Mouse (Mus musculus) G1E (cell line): ENCODE measurements around the gene Angpt4.

Source experiments
- CTCF ChIP-seq: IDR thresholded peaks from 2 replicates; pipeline ENCODE4 v1.5.1; 2012; ENCODE audit warnings: low read depth, low read length, inconsistent platforms, mixed read lengths
- GATA2 ChIP-seq: IDR thresholded peaks from 2 replicates; pipeline ENCODE4 v1.6.1; 2012; ENCODE audit warnings: low read depth, low read length, inconsistent platforms, borderline replicate concordance
- TAL1 ChIP-seq: conservative IDR thresholded peaks from 2 replicates; pipeline ENCODE4 v1.6.1; 2012; ENCODE audit warnings: low read depth, low read length, inconsistent platforms, mixed read lengths

- TF ChIP-seq CTCF (no peak), GATA2 (no peak), TAL1 (no peak)
Observed at GRCm38 (mm10) chr2:151976067-151976466, 65.1 kb downstream of the Angpt4 start.
